Mouse (Mus musculus): ENCODE results near the gene Gba2. TPM values are rescaled to one million over a fixed set of nuclear protein-coding genes. Genes with fewer than 3 reads are reported as not detected.

The Gba2 gene
- polyA plus RNA-seq, 1 experiment from 2014 or later: 48.7 TPM

DNA sequence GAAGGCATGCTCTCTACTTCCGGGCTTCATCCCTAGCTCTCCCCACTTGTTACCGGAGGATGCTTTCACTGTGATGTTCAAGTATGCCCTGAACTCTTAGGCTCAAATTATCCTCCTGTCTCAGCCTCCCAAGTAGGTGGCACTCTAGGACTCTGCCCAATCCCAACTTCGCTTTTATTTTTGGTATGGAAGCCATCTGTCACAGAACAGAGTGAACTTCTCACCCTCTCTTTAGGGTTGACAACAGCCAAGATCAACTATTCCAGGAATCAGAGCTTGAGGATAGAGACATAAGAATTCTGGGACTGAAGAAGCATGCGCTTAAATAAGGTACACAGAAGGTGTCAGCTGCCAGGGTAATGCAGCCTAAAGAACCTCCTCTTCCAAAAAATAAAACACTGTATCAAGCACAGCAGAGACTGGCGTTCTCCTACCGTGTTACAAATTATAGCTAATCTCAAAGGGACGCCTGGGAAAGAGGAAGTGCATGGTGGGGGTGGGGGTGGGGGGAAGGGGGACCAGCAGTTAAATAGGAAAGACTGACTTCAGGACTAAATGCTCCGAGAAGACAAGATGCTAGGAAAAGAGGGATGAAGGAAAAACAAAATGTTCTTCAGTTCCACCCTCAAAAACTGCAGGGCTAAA, 1.3 kb downstream of the Gba2 start:
- Histone ChIP-seq H3K9ac (peak overlapping the region; percentile 93), H3K4me1 (peaks cover 42% of the 10 kb centered on the region), H3K9me3 (replicated peaks) (no peaks in the 10 kb centered on the region), H3K4me3 (peak overlapping the region; percentile 86), H3K36me3 (peaks cover 37% of the 10 kb centered on the region), H3K27me3 (no peaks in the 10 kb centered on the region), H3K27ac (no peak overlapping the region), H3K4me2 (replicated peaks) (peak overlapping the region; percentile 98)
- 47% methylated on average over 8 of the region's 8 CpGs for WGBS
- no peak for ATAC-seq (ENCODE audit: low FRiP score)

DNA sequence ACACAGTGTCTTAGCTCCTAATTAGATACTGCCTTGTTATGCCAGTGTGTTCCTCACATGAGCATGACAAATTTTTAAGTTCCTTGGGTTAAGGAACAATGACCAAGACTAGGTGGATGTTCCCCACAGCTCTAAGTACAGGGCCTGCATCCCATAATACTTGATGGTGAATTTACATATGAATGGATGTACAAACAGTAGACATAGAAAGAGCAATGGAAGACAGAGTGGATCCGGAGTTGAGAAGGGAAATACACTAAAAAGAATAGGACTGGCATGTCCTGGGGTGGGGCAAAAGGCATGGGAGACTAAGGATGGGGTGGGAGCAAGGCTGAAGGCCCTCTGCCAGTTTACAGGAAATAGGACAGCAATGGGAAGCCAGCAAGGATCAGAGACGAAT, 3.3 kb downstream of the Gba2 start:
- Histone ChIP-seq H3K9me3 (replicated peaks) (no peaks in the 10 kb centered on the region), H3K27me3 (no peaks in the 10 kb centered on the region), H3K4me3 (peak overlapping the region; percentile 8; the same call in 1 of the 2 replicates), H3K27ac (no peak overlapping the region), H3K4me1 (peaks cover 42% of the 10 kb centered on the region), H3K36me3 (peaks cover 38% of the 10 kb centered on the region), H3K9ac (peak overlapping the region; percentile 2; the same call in 1 of the 2 replicates), H3K4me2 (replicated peaks) (peak overlapping the region; percentile 98)
- no peak for ATAC-seq (ENCODE audit: low FRiP score)
- WGBS: 61% methylated on average over 2 of the region's 2 CpGs

DNA sequence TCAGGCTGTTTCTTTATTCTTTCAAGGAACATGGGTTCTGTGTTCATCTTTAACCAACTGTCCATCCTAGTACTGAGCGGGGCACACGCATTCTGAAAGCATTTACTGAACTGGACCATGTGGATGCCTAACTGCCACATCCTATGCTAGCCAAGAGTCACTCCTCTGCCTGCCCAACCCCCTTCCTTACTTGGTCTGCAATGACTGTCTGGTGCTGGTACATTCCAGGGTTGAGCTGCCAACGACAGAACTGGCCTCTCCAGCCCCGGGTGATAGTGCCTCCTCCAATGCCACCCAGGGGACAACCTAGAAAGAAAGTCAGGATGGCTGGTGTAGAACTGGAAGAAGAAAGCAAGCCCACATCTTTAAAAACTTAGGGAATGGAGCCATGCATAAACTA, 5.1 kb downstream of the Gba2 start:
- Histone ChIP-seq H3K27ac (no peak overlapping the region), H3K4me2 (replicated peaks) (no peak overlapping the region), H3K9ac (no peak overlapping the region), H3K36me3 (peaks cover 55% of the 10 kb centered on the region), H3K27me3 (no peaks in the 10 kb centered on the region), H3K9me3 (replicated peaks) (no peaks in the 10 kb centered on the region), H3K4me3 (no peak overlapping the region), H3K4me1 (peaks cover 35% of the 10 kb centered on the region)
- 93% methylated on average over 4 of the region's 4 CpGs for WGBS
- ATAC-seq (ENCODE audit: low FRiP score): no peak

DNA sequence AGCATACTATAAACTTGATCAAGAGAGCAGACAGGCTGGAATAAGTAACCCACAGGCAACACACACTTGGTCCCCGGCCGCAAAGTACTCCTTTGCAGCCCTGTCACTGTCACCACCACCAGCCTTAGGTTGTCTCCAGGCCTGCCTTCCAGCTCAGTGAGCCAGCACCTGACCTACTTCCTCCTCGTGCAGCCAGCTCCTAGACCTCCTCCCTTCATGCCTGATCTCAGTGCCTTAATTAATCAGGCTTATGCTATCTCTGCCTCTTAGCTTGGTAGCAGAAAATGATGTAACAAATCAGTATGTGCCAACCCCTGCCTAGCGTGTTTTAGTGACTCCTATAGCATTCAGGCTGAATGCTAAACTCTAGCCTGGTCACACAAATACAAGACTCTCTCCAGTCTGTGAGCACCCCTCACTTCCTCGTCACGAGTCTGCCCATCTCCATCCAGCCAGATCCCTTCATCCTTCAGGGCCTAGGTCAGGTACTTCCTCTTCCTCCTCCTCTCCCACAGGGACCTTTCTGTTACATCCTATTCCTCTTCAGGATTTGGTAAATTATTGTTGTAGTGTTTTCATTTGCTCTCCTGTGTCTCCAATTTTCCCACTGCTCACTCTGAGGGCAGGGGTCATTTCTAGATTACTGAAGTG, 7.2 kb downstream of the Gba2 start:
- Histone ChIP-seq H3K4me3 (no peak overlapping the region), H3K9ac (no peak overlapping the region), H3K9me3 (replicated peaks) (no peaks in the 10 kb centered on the region), H3K4me1 (peaks cover 19% of the 10 kb centered on the region), H3K36me3 (peaks cover 75% of the 10 kb centered on the region), H3K4me2 (replicated peaks) (no peak overlapping the region), H3K27me3 (no peaks in the 10 kb centered on the region), H3K27ac (no peak overlapping the region)
- WGBS: 87% methylated on average over 6 of the region's 6 CpGs
- ATAC-seq (ENCODE audit: low FRiP score): no peak

DNA sequence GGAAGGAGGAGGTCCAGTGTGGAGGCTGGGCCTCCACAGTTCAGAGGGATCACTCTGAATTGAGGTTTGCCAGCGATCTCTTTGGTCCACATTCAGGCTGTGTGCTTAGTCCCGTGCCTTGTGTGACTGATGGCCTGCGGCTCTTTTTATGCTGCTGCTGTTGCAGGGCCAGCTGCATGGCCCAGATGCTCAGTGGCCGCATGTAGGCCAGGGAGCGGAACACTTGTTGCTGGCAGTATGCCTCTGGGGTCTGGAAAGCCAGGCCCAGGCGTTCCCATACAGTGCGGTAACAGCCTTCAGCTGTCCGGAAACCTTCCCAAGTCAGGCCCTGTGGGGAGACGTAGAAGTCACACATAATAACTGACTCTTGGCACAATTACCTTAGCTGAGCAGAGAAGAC, 11.5 kb downstream of the Gba2 start:
- ATAC-seq (ENCODE audit: low FRiP score): no peak
- peaks cover 14% of the 10 kb centered on the region for H3K4me1 ChIP-seq
- no peak overlapping the region for H3K27ac ChIP-seq
- no peaks in the 10 kb centered on the region for H3K9me3 ChIP-seq (replicated peaks)
- no peaks in the 10 kb centered on the region for H3K27me3 ChIP-seq
- WGBS: 93% methylated on average over 9 of the region's 9 CpGs
- H3K4me2 ChIP-seq (replicated peaks): no peak overlapping the region
- no peak overlapping the region for H3K4me3 ChIP-seq
- peaks cover 76% of the 10 kb centered on the region for H3K36me3 ChIP-seq
- no peak overlapping the region for H3K9ac ChIP-seq

DNA sequence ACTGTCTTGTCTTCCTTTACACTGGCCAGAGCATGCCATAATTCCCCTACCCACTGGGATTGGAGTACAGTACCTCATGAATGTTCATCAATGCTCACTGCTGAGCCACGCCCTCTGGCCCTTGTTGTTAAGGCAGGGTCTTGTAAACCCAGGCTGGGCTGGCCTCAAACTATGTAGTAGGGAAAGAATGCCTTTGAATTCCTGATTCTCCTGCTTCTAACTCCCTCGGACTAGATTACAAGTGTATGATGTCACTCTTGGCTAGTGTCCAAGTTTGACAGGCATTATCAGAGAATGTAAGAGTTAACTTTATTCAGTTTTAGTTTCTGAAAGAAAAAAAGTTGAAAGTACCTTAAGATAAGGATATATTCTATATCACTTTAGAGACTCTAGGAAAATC, 14.4 kb downstream of the Gba2 start:
- H3K9ac ChIP-seq: no peak overlapping the region
- no peak overlapping the region for H3K27ac ChIP-seq
- ATAC-seq (ENCODE audit: low FRiP score): no peak
- no peaks in the 10 kb centered on the region for H3K9me3 ChIP-seq (replicated peaks)
- peak overlapping the region; percentile 92; the same call in 1 of the 2 replicates for H3K4me2 ChIP-seq (replicated peaks)
- 68% methylated on average over 2 of the region's 2 CpGs for WGBS
- H3K27me3 ChIP-seq: no peaks in the 10 kb centered on the region
- peaks cover 47% of the 10 kb centered on the region for H3K36me3 ChIP-seq
- no peak overlapping the region for H3K4me3 ChIP-seq
- H3K4me1 ChIP-seq: peaks cover 36% of the 10 kb centered on the region

DNA sequence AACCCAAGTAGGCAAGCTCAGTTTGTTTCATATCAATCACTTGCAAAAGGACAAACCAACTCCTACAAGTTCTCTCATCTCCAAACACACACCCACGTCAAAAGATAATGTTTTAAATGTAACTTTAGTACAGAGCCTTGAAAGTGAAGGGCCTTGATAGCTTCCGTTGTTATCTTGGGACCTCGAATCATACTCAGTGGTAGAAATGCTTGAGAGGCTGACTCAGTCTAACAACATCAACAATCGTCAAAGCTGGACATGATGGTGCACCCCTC, 15.1 kb downstream of the Gba2 start:
- ATAC-seq (ENCODE audit: low FRiP score): no peak
- no peak overlapping the region for H3K9ac ChIP-seq
- H3K4me2 ChIP-seq (replicated peaks): peak overlapping the region; percentile 92
- H3K36me3 ChIP-seq: peaks cover 40% of the 10 kb centered on the region
- no peaks in the 10 kb centered on the region for H3K9me3 ChIP-seq (replicated peaks)
- H3K4me3 ChIP-seq: peak overlapping the region; percentile 85
- H3K4me1 ChIP-seq: peaks cover 43% of the 10 kb centered on the region
- no peak overlapping the region for H3K27ac ChIP-seq
- WGBS: 89% methylated on average over 4 of the region's 4 CpGs
- H3K27me3 ChIP-seq: no peaks in the 10 kb centered on the region

DNA sequence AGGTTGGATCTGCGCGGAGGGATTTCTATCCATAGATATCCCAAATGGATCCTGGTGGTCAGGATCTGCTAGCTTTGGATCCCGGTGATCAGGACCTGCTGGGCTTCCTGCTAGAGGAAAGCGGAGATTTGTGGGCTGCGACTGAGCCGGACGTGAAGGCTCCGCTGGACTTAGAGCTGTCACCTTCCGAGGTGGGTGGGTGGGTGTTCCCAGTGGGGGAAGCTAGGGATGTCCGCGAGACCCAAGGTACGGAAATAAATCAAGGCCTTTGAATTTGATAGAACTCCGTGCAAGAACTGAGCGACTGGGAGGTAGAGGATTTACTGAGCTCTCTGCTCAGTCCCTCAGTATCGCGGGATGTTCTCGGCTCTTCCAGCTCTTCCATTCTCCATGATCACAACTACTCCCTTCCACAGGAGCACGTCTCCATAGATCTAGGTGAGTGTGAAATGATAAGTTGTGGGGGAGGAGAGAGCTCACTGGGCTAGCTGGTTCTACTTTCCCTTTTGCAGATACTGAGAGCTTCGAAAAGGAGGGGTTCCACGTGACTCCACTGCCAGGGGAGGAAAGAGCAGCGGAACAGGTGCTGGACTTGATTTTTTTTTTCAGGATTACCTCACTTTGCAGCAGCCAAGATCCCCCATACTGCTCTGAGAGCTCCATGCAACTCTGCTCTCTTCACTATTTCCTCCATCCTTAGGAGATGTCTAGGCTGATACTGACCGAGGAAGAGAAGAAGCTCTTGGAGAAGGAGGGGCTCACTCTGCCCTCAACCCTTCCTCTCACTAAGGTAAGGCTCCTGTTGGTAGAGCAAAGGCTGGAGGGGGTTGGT, 15.7 kb downstream of the Gba2 start:
- Histone ChIP-seq H3K36me3 (peaks cover 34% of the 10 kb centered on the region), H3K27me3 (no peaks in the 10 kb centered on the region), H3K4me3 (peak overlapping the region; percentile 85), H3K4me1 (peaks cover 49% of the 10 kb centered on the region), H3K9ac (peak overlapping the region; percentile 93), H3K9me3 (replicated peaks) (no peaks in the 10 kb centered on the region), H3K27ac (peak overlapping the region; percentile 97), H3K4me2 (replicated peaks) (peak overlapping the region; percentile 92)
- 6% methylated on average over 22 of the region's 22 CpGs for WGBS
- ATAC-seq (ENCODE audit: low FRiP score): peak; percentile 55

DNA sequence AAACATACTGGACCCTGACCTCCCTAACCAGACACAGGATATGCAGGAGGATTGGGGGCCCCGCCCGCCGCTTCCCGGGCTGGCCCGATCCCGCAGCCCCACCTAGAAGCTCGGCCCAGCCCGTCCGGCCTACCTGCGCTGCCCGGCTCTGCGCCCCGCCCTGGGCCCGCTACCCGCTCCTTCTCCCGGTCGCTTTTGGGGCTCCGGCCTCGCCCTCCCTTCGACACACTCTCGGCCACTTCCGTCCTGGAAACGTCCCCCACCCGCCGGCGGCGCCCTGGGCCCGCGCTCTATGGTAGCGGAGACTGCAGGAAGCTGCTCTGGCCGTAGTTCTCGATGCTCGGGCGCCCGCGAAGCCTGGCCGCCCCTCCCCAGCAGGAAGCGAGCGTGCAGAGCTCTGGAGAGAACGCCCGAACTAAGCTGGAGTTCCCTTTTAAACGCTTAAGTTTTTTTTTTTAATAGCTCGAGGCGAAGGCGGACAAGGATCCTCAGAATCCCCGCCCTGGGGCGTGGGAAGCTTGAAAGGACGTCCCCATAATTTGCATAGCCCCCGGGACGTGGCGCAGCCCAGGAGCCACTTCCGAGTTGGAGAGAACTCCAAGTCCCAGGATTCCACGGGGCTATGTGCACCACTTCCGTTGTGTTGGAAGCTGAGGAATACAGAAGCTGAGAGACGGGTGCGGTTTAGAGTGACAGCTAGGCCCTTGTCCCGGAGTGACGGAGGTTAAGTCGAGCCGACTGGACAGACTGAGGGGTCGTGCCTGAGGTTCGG, 16.5 kb downstream of the Gba2 start, which contains the start of the genes Creb3 and Tln1:
Gene Creb3, plus strand, starts transcription at position 336 of the 772 bp plus-strand sequence.
Gene Tln1, minus strand, starts transcription at position 695 of the 772 bp plus-strand sequence.
- WGBS: under 1% methylated on average over 61 of the region's 62 CpGs
- peaks cover 26% of the 10 kb centered on the region for H3K36me3 ChIP-seq
- H3K27ac ChIP-seq: peak within 1 kb of the TSS; percentile 97
- H3K9ac ChIP-seq: peak within 1 kb of the TSS; percentile 93
- no peaks in the 10 kb centered on the region for H3K9me3 ChIP-seq (replicated peaks)
- H3K27me3 ChIP-seq: no peaks in the 10 kb centered on the region
- H3K4me1 ChIP-seq: peaks cover 55% of the 10 kb centered on the region
- peak within 1 kb of the TSS; percentile 92 for H3K4me2 ChIP-seq (replicated peaks)
- peak within 1 kb of the TSS; percentile 85 for H3K4me3 ChIP-seq
- ATAC-seq (ENCODE audit: low FRiP score): peak; percentile 96

DNA sequence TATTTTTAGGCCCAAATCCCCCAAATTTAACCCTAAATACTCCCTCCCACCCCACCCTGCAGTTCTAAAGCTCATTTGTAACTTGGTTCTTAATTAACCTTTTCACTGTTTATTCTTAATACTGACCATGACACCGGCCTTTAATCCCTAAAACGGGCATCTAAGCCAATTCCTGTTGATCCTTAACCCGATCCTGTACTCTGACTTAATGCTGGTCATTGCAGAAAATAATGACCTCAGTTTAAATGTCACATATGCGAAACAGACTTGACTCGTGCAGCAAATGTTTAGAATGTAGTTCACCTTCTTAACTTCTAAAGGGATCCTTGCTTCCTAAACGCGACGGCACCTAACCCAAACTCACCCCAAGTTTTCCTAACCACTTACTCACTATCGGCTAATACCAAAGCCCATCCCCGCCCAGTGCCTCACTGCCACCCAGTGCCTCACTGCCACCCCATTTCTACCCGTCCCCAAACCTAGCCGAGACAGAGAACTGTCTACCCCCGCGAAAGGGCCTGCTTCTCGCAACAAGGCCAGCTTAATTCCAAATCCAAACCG, 17.2 kb downstream of the Gba2 start:
- H3K4me3 ChIP-seq: peak overlapping the region; percentile 85
- no peaks in the 10 kb centered on the region for H3K27me3 ChIP-seq
- H3K27ac ChIP-seq: peak overlapping the region; percentile 97
- WGBS: 4% methylated on average over 16 of the region's 16 CpGs
- H3K4me1 ChIP-seq: peaks cover 55% of the 10 kb centered on the region
- H3K9ac ChIP-seq: peak overlapping the region; percentile 93
- no peaks in the 10 kb centered on the region for H3K9me3 ChIP-seq (replicated peaks)
- ATAC-seq (ENCODE audit: low FRiP score): peak; percentile 44
- peaks cover 20% of the 10 kb centered on the region for H3K36me3 ChIP-seq
- H3K4me2 ChIP-seq (replicated peaks): peak overlapping the region; percentile 92

DNA sequence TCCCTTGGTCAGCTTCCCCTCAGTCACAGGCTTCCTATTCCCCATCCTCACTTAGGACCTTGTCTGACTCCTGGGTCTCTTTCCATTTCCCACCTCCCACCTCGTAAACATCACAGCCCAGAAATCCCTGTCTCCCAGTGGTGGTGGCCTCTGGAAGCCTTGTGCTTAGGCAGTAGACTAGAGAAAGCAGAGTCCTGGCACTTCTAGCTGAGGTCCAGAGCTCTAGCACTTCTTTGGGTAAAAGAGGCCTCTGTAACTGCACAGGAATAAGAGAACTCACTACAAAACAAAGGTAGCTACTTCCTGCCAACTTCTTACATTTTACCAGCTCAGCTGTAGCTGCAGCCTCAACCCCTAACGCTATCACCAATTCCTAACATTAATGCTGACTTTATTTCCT, 17.7 kb downstream of the Gba2 start:
- peaks cover 55% of the 10 kb centered on the region for H3K4me1 ChIP-seq
- no peaks in the 10 kb centered on the region for H3K9me3 ChIP-seq (replicated peaks)
- no peak for ATAC-seq (ENCODE audit: low FRiP score)
- no peaks in the 10 kb centered on the region for H3K27me3 ChIP-seq
- no peak overlapping the region for H3K27ac ChIP-seq
- H3K4me3 ChIP-seq: peak overlapping the region; percentile 85
- H3K4me2 ChIP-seq (replicated peaks): peak overlapping the region; percentile 92
- 35% methylated on average over 2 of the region's 2 CpGs for WGBS
- H3K9ac ChIP-seq: peak overlapping the region; percentile 93
- peaks cover 18% of the 10 kb centered on the region for H3K36me3 ChIP-seq

Data from hindbrain, embryonic 12.5 days (tissue).